Mouse (Mus musculus) lung, postnatal 0 days (tissue): ENCODE measurements around the gene 4932438H23Rik. TPM values are rescaled to one million over a fixed set of nuclear protein-coding genes. Genes with fewer than 3 reads are reported as not detected.
A peak's percentile ranks its signal among the peaks of the same experiment; 100 is the strongest.
"Not testable (repeated sequence)": the region's sequence is repeated elsewhere in the genome, so short reads cannot be mapped to it uniquely, and the experiment has no call there.

Experiments
- ATAC-seq: fragments of 200-750 bp; cut with Nextera tagmentation; 2 replicates; pipeline ENCODE4 v1.8.0; 2017; ENCODE audit warnings: moderate library complexity
- DNase-seq: peaks from one replicate; pipeline ENCODE4 v3.0.0-alpha.2; 2016; ENCODE audit warnings: low spot score
- H3K27ac ChIP-seq: fragments of 300-500 bp; sonication (generic); 2 replicates; pipeline ENCODE4 v1.5.1; 2014; ENCODE audit warnings: antibody characterized with exemption, mild to moderate bottlenecking, low read length, mixed read lengths
- H3K27me3 ChIP-seq: fragments of 300-500 bp; sonication (generic); replicated peaks from 2 replicates; pipeline ENCODE4 v1.6.1; 2014; ENCODE audit warnings: low read length, mixed read lengths; ENCODE audit not compliant: insufficient read depth
- H3K36me3 ChIP-seq: fragments of 300-500 bp; sonication (generic); 2 replicates; pipeline ENCODE4 v1.6.1; 2014; ENCODE audit warnings: low read length, mixed read lengths; ENCODE audit not compliant: insufficient read depth
- H3K4me1 ChIP-seq: fragments of 300-500 bp; sonication (generic); 2 replicates; pipeline ENCODE4 v1.6.1; 2014; ENCODE audit warnings: antibody characterized with exemption, low read depth, low read length, mixed read lengths; ENCODE audit not compliant: insufficient read depth
- H3K4me2 ChIP-seq: fragments of 300-500 bp; sonication (generic); replicated peaks from 2 replicates; pipeline ENCODE4 v1.6.1; 2014; ENCODE audit warnings: low read depth, mild to moderate bottlenecking, low read length, moderate library complexity, mixed read lengths
- H3K4me3 ChIP-seq: fragments of 300-500 bp; sonication (generic); 2 replicates; pipeline ENCODE4 v1.5.1; 2014; ENCODE audit warnings: low read depth, low read length
- H3K9ac ChIP-seq: fragments of 300-500 bp; sonication (generic); replicated peaks from 2 replicates; pipeline ENCODE4 v1.6.1; 2014; ENCODE audit warnings: low read depth, mild to moderate bottlenecking
- H3K9me3 ChIP-seq: fragments of 300-500 bp; sonication (generic); 2 replicates; pipeline ENCODE4 v1.6.1; 2016; ENCODE audit warnings: low read length, mixed read lengths
- CTCF ChIP-seq: IDR thresholded peaks from 2 replicates; pipeline ENCODE4 v1.5.1; 2016; ENCODE audit warnings: antibody characterized with exemption, mild to moderate bottlenecking
- EP300 ChIP-seq: IDR thresholded peaks from 2 replicates; pipeline ENCODE4 v1.6.1; 2016; ENCODE audit warnings: antibody characterized with exemption, mild to moderate bottlenecking, control low read depth
- WGBS: fragments of 180-500 bp; shearing (Covaris S2); extraction: QIAGEN DNeasy Blood & Tissue Kit; methylation state at CpG from one replicate; pipeline ENCODE4 v1.1.7; 2014; 5-methylcytosine and 5-hydroxymethylcytosine counted together
- polyA plus RNA-seq: library from polyadenylated mRNA; unstranded; fragments of >200 nt; fragmentation: Nextera tagmentation; extraction: Ambion mirVana; gene quantifications from 2 replicates; pipeline ENCODE4 v1.2.1, GENCODE M21; 2015

The 4932438H23Rik gene
- polyA plus RNA-seq, 1 experiment from 2014 or later: 0.07 TPM

GRCm38 (mm10) chr16:91083002-91083646, 11.8 kb downstream of the 4932438H23Rik start:
- WGBS: 77% methylated on average over 4 of the region's 4 CpGs
- no peaks in the 10 kb centered on the region for H3K4me1 ChIP-seq
- H3K36me3 ChIP-seq: no peaks in the 10 kb centered on the region
- H3K4me3 ChIP-seq: no peak overlapping the region
- H3K27me3 ChIP-seq: no peaks in the 10 kb centered on the region
- no peak for DNase-seq
- no peak overlapping the region for H3K4me2 ChIP-seq
- no peak for TF ChIP-seq CTCF
- TF ChIP-seq EP300: no peak
- H3K9me3 ChIP-seq: no peaks in the 10 kb centered on the region
- no peak for ATAC-seq
- no peak overlapping the region for H3K9ac ChIP-seq
- H3K27ac ChIP-seq: no peak overlapping the region

DNA sequence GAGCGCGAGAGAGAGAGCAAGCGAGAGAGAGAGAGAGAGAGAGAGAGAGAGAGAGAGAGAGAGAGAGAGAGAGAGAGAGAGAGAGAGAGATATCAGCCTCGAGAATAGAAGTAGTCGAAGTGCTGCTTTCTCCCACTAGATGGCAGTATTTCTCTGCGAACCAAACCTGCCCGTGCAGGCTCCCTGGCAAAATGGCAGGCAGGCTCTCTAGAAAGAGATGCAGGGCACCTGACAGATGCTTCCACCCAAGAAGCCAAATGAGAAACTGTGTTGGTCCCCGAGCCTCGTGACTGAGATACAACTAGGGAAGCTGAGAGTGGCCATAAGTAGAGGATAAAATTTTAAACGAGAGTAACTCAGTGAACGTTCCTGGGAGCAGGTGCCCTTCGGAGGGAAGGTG, 13.4 kb downstream of the 4932438H23Rik start:
- Histone ChIP-seq H3K4me1 (no peaks in the 10 kb centered on the region), H3K36me3 (no peaks in the 10 kb centered on the region), H3K9ac (no peak overlapping the region), H3K4me2 (no peak overlapping the region), H3K9me3 (no peaks in the 10 kb centered on the region), H3K27me3 (no peaks in the 10 kb centered on the region), H3K27ac (no peak overlapping the region), H3K4me3 (no peak overlapping the region)
- TF ChIP-seq EP300 (no peak), CTCF (peak; percentile 85)
- 18% methylated on average over 12 of the region's 12 CpGs for WGBS
- ATAC-seq (no peak), DNase-seq (peak; percentile 79)

- H3K9ac ChIP-seq: no peak overlapping the region
- no peak for DNase-seq
- H3K27me3 ChIP-seq: no peaks in the 10 kb centered on the region
Observed at GRCm38 (mm10) chr16:91076180-91076579, 18.7 kb downstream of the 4932438H23Rik start.

GRCm38 (mm10) chr16:91075423-91075822, 19.5 kb downstream of the 4932438H23Rik start:
- DNase-seq, H3K4me2 ChIP-seq, H3K9ac ChIP-seq, H3K27ac ChIP-seq, ATAC-seq, H3K4me1 ChIP-seq, H3K9me3 ChIP-seq, H3K36me3 ChIP-seq, H3K4me3 ChIP-seq, H3K27me3 ChIP-seq: not testable (repeated sequence)
- 77% methylated on average over 8 of the region's 8 CpGs for WGBS

More at GRCm38 (mm10) chr16:91076180-91076579, 18.7 kb downstream of the 4932438H23Rik start:
- Histone ChIP-seq H3K4me2 (no peak overlapping the region), H3K4me1 (no peaks in the 10 kb centered on the region), H3K9me3 (no peaks in the 10 kb centered on the region), H3K27ac (no peak overlapping the region), H3K36me3 (no peaks in the 10 kb centered on the region), H3K4me3 (no peak overlapping the region)
- TF ChIP-seq EP300 (no peak), CTCF (0 out of 2 replicates have a peak, but pooled peaks have one; percentile 17)
- no peak for ATAC-seq
- WGBS: 74% methylated on average over 5 of the region's 5 CpGs

DNA sequence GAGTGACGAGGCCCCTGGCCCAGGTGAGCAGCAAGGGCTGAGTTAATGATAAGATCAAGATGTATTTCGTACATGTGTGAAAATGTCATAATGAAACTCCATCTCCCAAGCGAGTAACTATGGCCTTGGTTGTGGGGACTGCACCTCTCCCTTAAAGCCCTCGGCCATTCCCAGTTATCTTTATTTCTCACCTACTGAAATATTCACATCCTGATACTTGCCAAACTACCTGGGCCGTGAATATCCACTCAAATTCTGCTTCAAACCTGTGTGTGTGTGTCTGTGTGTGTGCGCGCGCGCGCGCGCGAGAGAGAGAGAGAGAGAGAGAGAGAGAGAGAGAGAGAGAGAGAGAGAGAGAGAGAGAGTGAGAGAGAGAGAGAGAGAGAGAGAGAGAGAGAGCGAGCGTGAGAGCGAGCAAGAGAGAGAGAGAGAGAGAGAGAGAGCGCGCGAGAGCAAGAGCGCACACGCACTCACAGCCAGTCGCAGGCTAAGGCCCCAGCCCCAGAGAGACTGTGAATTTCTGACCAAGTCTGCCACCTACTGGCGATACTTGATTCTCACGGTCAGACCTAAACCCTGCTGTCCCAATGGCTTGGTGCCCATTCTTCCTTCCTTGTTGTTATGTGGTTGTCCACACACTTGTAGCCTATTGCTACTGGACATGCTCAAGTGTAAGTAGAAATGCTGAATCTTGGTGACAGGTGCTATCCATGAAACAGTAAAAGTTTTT, 21.6 kb downstream of the 4932438H23Rik start:
- Histone ChIP-seq H3K27ac (no peak overlapping the region), H3K4me2 (peak overlapping the region; percentile 19; the same call in 1 of the 2 replicates)

DNA sequence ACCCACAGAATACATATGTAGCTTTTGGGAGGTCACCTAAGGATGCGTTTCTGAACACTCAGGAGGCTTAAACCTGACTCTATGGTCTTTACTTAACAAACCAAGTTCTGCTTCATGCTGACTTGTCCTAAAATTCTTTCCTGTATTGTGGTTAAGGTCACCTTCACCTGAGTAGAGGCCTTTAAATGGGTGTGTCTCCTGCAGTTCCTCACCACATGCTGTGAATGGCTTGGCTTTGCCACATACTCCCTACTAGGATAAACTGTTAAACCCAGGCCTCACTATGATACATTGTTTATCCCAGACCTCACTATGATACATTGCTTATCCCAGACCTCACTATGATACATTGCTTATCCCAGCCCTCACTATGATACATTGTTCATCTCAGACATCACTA, 22.7 kb downstream of the 4932438H23Rik start:
- Histone ChIP-seq H3K4me1 (no peaks in the 10 kb centered on the region), H3K27ac (no peak overlapping the region), H3K4me3 (no peak overlapping the region), H3K27me3 (no peaks in the 10 kb centered on the region), H3K36me3 (no peaks in the 10 kb centered on the region), H3K9ac (no peak overlapping the region), H3K9me3 (no peaks in the 10 kb centered on the region), H3K4me2 (no peak overlapping the region)
- WGBS: 91% methylated on average over 1 of the region's 1 CpGs
- ATAC-seq: no peak
- TF ChIP-seq CTCF: no peak
- no peak for TF ChIP-seq EP300
- DNase-seq: no peak

More for the DNA sequence above, 21.6 kb downstream of the 4932438H23Rik start:
- DNase-seq (peak; percentile 95), ATAC-seq (peak; percentile 97)
- Histone ChIP-seq H3K9ac (no peak overlapping the region), H3K9me3 (no peaks in the 10 kb centered on the region), H3K4me1 (no peaks in the 10 kb centered on the region), H3K36me3 (no peaks in the 10 kb centered on the region), H3K27me3 (no peaks in the 10 kb centered on the region), H3K4me3 (no peak overlapping the region)
- TF ChIP-seq EP300: no peak
- TF ChIP-seq CTCF: peak; percentile 88
- WGBS: 36% methylated on average over 23 of the region's 24 CpGs
